Mouse (Mus musculus) forebrain, embryonic 15.5 days (tissue): ENCODE data around the gene Sowahc. TPM values are rescaled to one million over a fixed set of nuclear protein-coding genes. Genes with fewer than 3 reads are reported as not detected.

ENCODE experiments used
- ATAC-seq: fragments of 200-750 bp; cut with Nextera tagmentation; replicated peaks from 2 replicates; pipeline ENCODE4 v1.8.0; 2017; ENCODE audit warnings: mild to moderate bottlenecking, moderate TSS enrichment, moderate library complexity
- H3K27ac ChIP-seq: fragments of 300-500 bp; sonication (generic); replicated peaks from 2 replicates; pipeline ENCODE4 v1.5.1; 2015; ENCODE audit warnings: mild to moderate bottlenecking, inconsistent platforms
- H3K27me3 ChIP-seq: fragments of 300-500 bp; sonication (generic); 2 replicates; pipeline ENCODE4 v1.6.1; 2015; ENCODE audit warnings: inconsistent platforms
- H3K36me3 ChIP-seq: fragments of 300-500 bp; sonication (generic); 2 replicates; pipeline ENCODE4 v1.6.1; 2015; ENCODE audit warnings: mild to moderate bottlenecking, inconsistent platforms
- H3K4me1 ChIP-seq: fragments of 300-500 bp; sonication (generic); 2 replicates; pipeline ENCODE4 v1.6.1; 2015; ENCODE audit warnings: inconsistent platforms
- H3K4me2 ChIP-seq: fragments of 300-500 bp; sonication (generic); replicated peaks from 2 replicates; pipeline ENCODE4 v1.6.1; 2015; ENCODE audit warnings: mild to moderate bottlenecking, inconsistent platforms
- H3K4me3 ChIP-seq: fragments of 300-500 bp; sonication (generic); 2 replicates; pipeline ENCODE4 v1.5.1; 2015; ENCODE audit warnings: mild to moderate bottlenecking, inconsistent platforms
- H3K9ac ChIP-seq: fragments of 300-500 bp; sonication (generic); replicated peaks from 2 replicates; pipeline ENCODE4 v1.6.1; 2015; ENCODE audit warnings: mild to moderate bottlenecking, inconsistent platforms
- H3K9me3 ChIP-seq: fragments of 300-500 bp; sonication (generic); 2 replicates; pipeline ENCODE4 v1.6.1; 2016; ENCODE audit warnings: inconsistent platforms
- WGBS: fragments of 180-500 bp; shearing (Covaris S2); methylation state at CpG from one replicate; pipeline ENCODE4 v1.1.7; 2015; ENCODE audit warnings: mixed read lengths; 5-methylcytosine and 5-hydroxymethylcytosine counted together
- polyA plus RNA-seq: library from polyadenylated mRNA; unstranded; fragments of >200 nt; fragmentation: Nextera tagmentation; extraction: Ambion mirVana; gene quantifications from 2 replicates; pipeline ENCODE4 v1.2.1, GENCODE M21; 2015

Sowahc gene
- polyA plus RNA-seq, 1 experiment from 2014 or later: 17.8 TPM

- 61% methylated on average over 6 of the region's 6 CpGs for WGBS
- no peak for ATAC-seq
- Histone ChIP-seq H3K27ac (no peak overlapping the region), H3K9me3 (no peaks in the 10 kb centered on the region), H3K9ac (no peak overlapping the region), H3K36me3 (no peaks in the 10 kb centered on the region), H3K4me1 (peaks cover 13% of the 10 kb centered on the region), H3K27me3 (no peaks in the 10 kb centered on the region), H3K4me3 (no peak overlapping the region), H3K4me2 (no peak overlapping the region)
Measured at GRCm38 (mm10) chr10:59259572-59259971, 37.8 kb downstream of the Sowahc start.

- WGBS: 53% methylated on average over 3 of the region's 3 CpGs
- H3K4me3 ChIP-seq: no peak overlapping the region
- H3K9me3 ChIP-seq: no peaks in the 10 kb centered on the region
- H3K36me3 ChIP-seq: no peaks in the 10 kb centered on the region
- no peak overlapping the region for H3K27ac ChIP-seq
- H3K27me3 ChIP-seq: no peaks in the 10 kb centered on the region
- H3K4me2 ChIP-seq: no peak overlapping the region
- no peak overlapping the region for H3K9ac ChIP-seq
- ATAC-seq: no peak
- peaks cover 13% of the 10 kb centered on the region for H3K4me1 ChIP-seq
Measured at GRCm38 (mm10) chr10:59261603-59262002, 39.9 kb downstream of the Sowahc start.

GRCm38 (mm10) chr10:59262021-59262420, 40.3 kb downstream of the Sowahc start:
- no peak overlapping the region for H3K27ac ChIP-seq
- no peaks in the 10 kb centered on the region for H3K9me3 ChIP-seq
- no peak overlapping the region for H3K9ac ChIP-seq
- H3K4me1 ChIP-seq: peaks cover 13% of the 10 kb centered on the region
- H3K4me3 ChIP-seq: no peak overlapping the region
- 76% methylated on average over 1 of the region's 1 CpGs for WGBS
- H3K36me3 ChIP-seq: no peaks in the 10 kb centered on the region
- ATAC-seq: no peak
- H3K4me2 ChIP-seq: no peak overlapping the region
- no peaks in the 10 kb centered on the region for H3K27me3 ChIP-seq

- Histone ChIP-seq H3K4me3 (no peak overlapping the region), H3K36me3 (no peaks in the 10 kb centered on the region), H3K9ac (no peak overlapping the region), H3K4me1 (peaks cover 13% of the 10 kb centered on the region), H3K27me3 (no peaks in the 10 kb centered on the region), H3K27ac (no peak overlapping the region), H3K4me2 (no peak overlapping the region), H3K9me3 (no peaks in the 10 kb centered on the region)
- no peak for ATAC-seq
- WGBS: 68% methylated on average over 7 of the region's 7 CpGs
Measured at GRCm38 (mm10) chr10:59262979-59263378, 41.2 kb downstream of the Sowahc start.

GRCm38 (mm10) chr10:59265067-59265466, 43.3 kb downstream of the Sowahc start:
- no peaks in the 10 kb centered on the region for H3K9me3 ChIP-seq
- no peak overlapping the region for H3K4me2 ChIP-seq
- H3K27ac ChIP-seq: no peak overlapping the region
- H3K27me3 ChIP-seq: no peaks in the 10 kb centered on the region
- no peak overlapping the region for H3K9ac ChIP-seq
- H3K36me3 ChIP-seq: no peaks in the 10 kb centered on the region
- 86% methylated on average over 7 of the region's 7 CpGs for WGBS
- no peak for ATAC-seq
- no peak overlapping the region for H3K4me3 ChIP-seq
- H3K4me1 ChIP-seq: peaks cover 7% of the 10 kb centered on the region; the same call in 1 of the 2 replicates

- Histone ChIP-seq H3K27ac (no peak overlapping the region), H3K4me1 (peaks cover 6% of the 10 kb centered on the region; the same call in 1 of the 2 replicates), H3K36me3 (no peaks in the 10 kb centered on the region), H3K9me3 (no peaks in the 10 kb centered on the region), H3K4me2 (no peak overlapping the region), H3K9ac (no peak overlapping the region), H3K27me3 (no peaks in the 10 kb centered on the region), H3K4me3 (no peak overlapping the region)
- 68% methylated on average over 4 of the region's 4 CpGs for WGBS
- ATAC-seq: no peak
Measured at GRCm38 (mm10) chr10:59265674-59266073, 43.9 kb downstream of the Sowahc start.

GRCm38 (mm10) chr10:59266097-59266496, 44.3 kb downstream of the Sowahc start:
- Histone ChIP-seq H3K9me3 (no peaks in the 10 kb centered on the region), H3K27me3 (no peaks in the 10 kb centered on the region), H3K4me1 (peaks cover 6% of the 10 kb centered on the region; the same call in 1 of the 2 replicates), H3K36me3 (no peaks in the 10 kb centered on the region), H3K4me3 (no peak overlapping the region), H3K4me2 (no peak overlapping the region), H3K9ac (no peak overlapping the region), H3K27ac (no peak overlapping the region)
- ATAC-seq: no peak
- WGBS: 81% methylated on average over 1 of the region's 1 CpGs

- H3K4me1 ChIP-seq: 0 out of 2 replicates have a peak, but pooled peaks cover 2% of the 10 kb centered on the region
- H3K27ac ChIP-seq: no peak overlapping the region
- no peaks in the 10 kb centered on the region for H3K9me3 ChIP-seq
- H3K4me3 ChIP-seq: no peak overlapping the region
- H3K4me2 ChIP-seq: no peak overlapping the region
- H3K27me3 ChIP-seq: no peaks in the 10 kb centered on the region
- H3K9ac ChIP-seq: no peak overlapping the region
- 85% methylated on average over 2 of the region's 2 CpGs for WGBS
- H3K36me3 ChIP-seq: no peaks in the 10 kb centered on the region
- ATAC-seq: no peak
Measured at GRCm38 (mm10) chr10:59267275-59267674, 45.5 kb downstream of the Sowahc start.

GRCm38 (mm10) chr10:59268109-59268508, 46.4 kb downstream of the Sowahc start:
- Histone ChIP-seq H3K9me3 (no peaks in the 10 kb centered on the region), H3K4me3 (no peak overlapping the region), H3K4me2 (no peak overlapping the region), H3K27ac (no peak overlapping the region), H3K9ac (no peak overlapping the region), H3K27me3 (no peaks in the 10 kb centered on the region), H3K36me3 (no peaks in the 10 kb centered on the region), H3K4me1 (no peaks in the 10 kb centered on the region)
- no peak for ATAC-seq
- WGBS: 66% methylated on average over 4 of the region's 4 CpGs

- Histone ChIP-seq H3K4me3 (no peak overlapping the region), H3K9ac (no peak overlapping the region), H3K4me2 (no peak overlapping the region), H3K27me3 (no peaks in the 10 kb centered on the region), H3K36me3 (no peaks in the 10 kb centered on the region), H3K4me1 (no peaks in the 10 kb centered on the region), H3K27ac (no peak overlapping the region), H3K9me3 (no peaks in the 10 kb centered on the region)
- 59% methylated on average over 3 of the region's 3 CpGs for WGBS
- ATAC-seq: no peak
Measured at GRCm38 (mm10) chr10:59268754-59269153, 47.0 kb downstream of the Sowahc start.

GRCm38 (mm10) chr10:59275745-59276144, 54.0 kb downstream of the Sowahc start:
- H3K4me2 ChIP-seq: no peak overlapping the region
- ATAC-seq: no peak
- H3K27ac ChIP-seq: no peak overlapping the region
- H3K9me3 ChIP-seq: no peaks in the 10 kb centered on the region
- no peaks in the 10 kb centered on the region for H3K36me3 ChIP-seq
- WGBS: 88% methylated on average over 5 of the region's 5 CpGs
- no peaks in the 10 kb centered on the region for H3K4me1 ChIP-seq
- no peaks in the 10 kb centered on the region for H3K27me3 ChIP-seq
- H3K4me3 ChIP-seq: no peak overlapping the region
- no peak overlapping the region for H3K9ac ChIP-seq
